Mouse (Mus musculus) neural tube, embryonic 15.5 days (tissue): Measurements from ENCODE around the gene Tmprss9. TPM values are rescaled to one million over a fixed set of nuclear protein-coding genes. Genes with fewer than 3 reads are reported as not detected.

ENCODE experiments used
- ATAC-seq: fragments of 200-750 bp; cut with Nextera tagmentation; 2 replicates; pipeline ENCODE4 v1.8.0; 2017; ENCODE audit warnings: mild to moderate bottlenecking, moderate TSS enrichment, moderate library complexity; ENCODE audit not compliant: low FRiP score
- H3K27ac ChIP-seq: fragments of 300-500 bp; sonication (generic); replicated peaks from 2 replicates; pipeline ENCODE4 v1.5.1; 2015; ENCODE audit warnings: mild to moderate bottlenecking, inconsistent platforms
- H3K27me3 ChIP-seq: fragments of 300-500 bp; sonication (generic); replicated peaks from 2 replicates; pipeline ENCODE4 v1.6.1; 2015; ENCODE audit warnings: inconsistent platforms
- H3K36me3 ChIP-seq: fragments of 300-500 bp; sonication (generic); 2 replicates; pipeline ENCODE4 v1.6.1; 2015; ENCODE audit warnings: inconsistent platforms
- H3K4me1 ChIP-seq: fragments of 300-500 bp; sonication (generic); 2 replicates; pipeline ENCODE4 v1.6.1; 2015; ENCODE audit warnings: inconsistent platforms
- H3K4me2 ChIP-seq: fragments of 300-500 bp; sonication (generic); 2 replicates; pipeline ENCODE4 v1.6.1; 2015; ENCODE audit warnings: inconsistent platforms, mild to moderate bottlenecking, moderate library complexity
- H3K4me3 ChIP-seq: fragments of 300-500 bp; sonication (generic); replicated peaks from 2 replicates; pipeline ENCODE4 v1.5.1; 2015; ENCODE audit warnings: mild to moderate bottlenecking, inconsistent platforms
- H3K9ac ChIP-seq: fragments of 300-500 bp; sonication (generic); replicated peaks from 2 replicates; pipeline ENCODE4 v1.6.1; 2015; ENCODE audit warnings: mild to moderate bottlenecking, inconsistent platforms
- H3K9me3 ChIP-seq: fragments of 300-500 bp; sonication (generic); replicated peaks from 2 replicates; pipeline ENCODE4 v1.6.1; 2016; ENCODE audit warnings: inconsistent platforms
- WGBS: fragments of 180-500 bp; shearing (Covaris S2); methylation state at CpG from one replicate; pipeline ENCODE4 v1.1.7; 2015; ENCODE audit warnings: mixed read lengths; 5-methylcytosine and 5-hydroxymethylcytosine counted together
- polyA plus RNA-seq: library from polyadenylated mRNA; unstranded; fragments of >200 nt; fragmentation: Nextera tagmentation; extraction: Ambion mirVana; gene quantifications from 2 replicates; pipeline ENCODE4 v1.2.1, GENCODE M21; 2015

Tmprss9 gene
- polyA plus RNA-seq, 1 experiment from 2014 or later = 0.35 TPM

DNA sequence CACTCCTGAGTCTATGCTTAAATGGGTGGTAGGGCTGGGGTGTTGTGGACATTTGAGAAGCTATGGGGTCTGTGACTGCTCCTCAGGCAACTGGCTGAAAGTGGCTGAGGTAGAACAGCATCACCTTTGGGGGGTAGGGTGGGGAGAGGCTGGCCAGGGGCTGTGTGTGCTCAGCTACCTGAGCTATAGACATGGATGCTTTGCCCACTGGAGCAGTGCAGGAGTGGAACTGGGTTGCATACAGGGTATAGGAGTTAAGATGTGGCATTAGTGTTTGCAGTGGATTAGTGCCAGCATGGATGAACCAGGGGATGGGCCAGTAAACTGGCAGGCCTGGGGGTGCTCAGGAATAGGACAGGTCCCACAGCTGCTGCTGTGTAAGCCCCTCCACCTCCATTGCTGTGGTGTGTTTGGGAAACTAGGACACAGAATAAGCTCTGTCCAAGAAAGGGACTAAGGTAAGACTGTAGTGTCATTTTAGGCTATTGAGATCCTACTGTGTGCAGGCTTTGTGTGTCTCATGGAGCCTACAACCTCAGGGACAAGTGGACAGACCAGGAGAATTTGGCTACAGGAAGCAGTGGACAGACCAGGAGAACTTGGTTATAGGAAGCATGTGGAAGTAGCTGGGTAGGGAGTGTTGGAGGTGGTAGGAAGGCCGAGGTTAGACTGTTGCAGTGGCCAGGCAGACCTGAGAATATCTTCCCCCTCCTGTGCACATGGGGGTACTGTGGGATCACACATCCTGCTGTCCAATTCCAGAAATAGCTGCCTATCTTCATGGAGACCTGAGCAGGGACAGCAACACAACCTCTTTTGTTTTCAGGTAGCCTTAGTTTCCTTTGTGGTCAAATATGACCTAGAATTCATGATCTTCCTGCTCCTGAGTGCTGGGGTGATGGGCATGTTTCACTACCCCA, 42.0 kb upstream of the Tmprss9 start:
- H3K4me2 ChIP-seq = no peak overlapping the region
- peaks cover 39% of the 10 kb centered on the region for H3K4me1 ChIP-seq
- no peak overlapping the region for H3K9ac ChIP-seq
- peaks cover 16% of the 10 kb centered on the region for H3K27me3 ChIP-seq
- 75% methylated on average over 1 of the region's 1 CpGs for WGBS
- H3K9me3 ChIP-seq = no peaks in the 10 kb centered on the region
- H3K4me3 ChIP-seq = no peak overlapping the region
- no peak overlapping the region for H3K27ac ChIP-seq
- H3K36me3 ChIP-seq = peaks cover 35% of the 10 kb centered on the region
- ATAC-seq = no peak

DNA sequence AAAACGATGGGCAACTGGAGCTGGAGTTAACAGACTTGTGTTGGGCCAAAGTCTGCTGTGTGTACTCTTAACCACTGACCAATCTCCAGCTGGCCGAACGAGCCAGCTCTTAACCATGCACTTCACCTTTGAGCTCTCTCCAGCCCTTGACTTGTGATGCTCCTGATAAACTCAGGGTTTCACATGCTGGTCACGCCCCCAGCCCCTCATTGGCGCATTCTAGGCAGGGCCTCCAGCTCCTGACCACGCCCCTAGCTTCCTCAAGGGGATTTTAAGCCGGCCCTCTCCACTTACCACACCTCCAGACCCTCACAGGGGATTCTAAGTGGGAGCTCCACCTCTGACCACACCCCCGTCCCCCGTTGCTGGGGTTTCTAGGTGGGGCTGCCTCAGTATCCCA, 40.5 kb upstream of the Tmprss9 start:
- no peaks in the 10 kb centered on the region for H3K9me3 ChIP-seq
- H3K27me3 ChIP-seq = peaks cover 30% of the 10 kb centered on the region
- no peak overlapping the region for H3K9ac ChIP-seq
- H3K36me3 ChIP-seq = peaks cover 40% of the 10 kb centered on the region
- ATAC-seq = no peak
- peaks cover 39% of the 10 kb centered on the region for H3K4me1 ChIP-seq
- H3K4me3 ChIP-seq = no peak overlapping the region
- WGBS = 4% methylated on average over 9 of the region's 9 CpGs
- no peak overlapping the region for H3K27ac ChIP-seq
- no peak overlapping the region for H3K4me2 ChIP-seq

DNA sequence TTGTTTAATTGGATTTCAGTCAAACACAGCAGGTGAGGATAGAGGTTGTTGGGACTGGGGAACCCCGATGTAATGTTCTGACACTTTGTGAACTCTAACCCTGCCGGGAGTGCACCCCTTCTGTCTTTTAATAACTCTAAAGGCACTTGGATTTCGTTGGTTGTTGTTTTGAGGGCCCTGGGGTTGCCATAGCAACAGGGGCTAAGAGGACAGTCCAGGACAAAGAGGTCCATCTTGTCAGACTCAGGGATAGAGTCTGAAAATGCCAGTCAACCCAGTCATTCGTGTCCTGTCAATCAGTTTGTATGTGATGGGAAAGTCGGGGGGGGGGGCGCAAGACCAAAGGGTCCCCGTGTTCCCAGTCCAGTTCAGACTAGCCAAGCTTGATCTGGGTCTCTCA, 38.8 kb upstream of the Tmprss9 start:
- peaks cover 34% of the 10 kb centered on the region for H3K4me1 ChIP-seq
- no peak overlapping the region for H3K4me3 ChIP-seq
- peaks cover 44% of the 10 kb centered on the region for H3K27me3 ChIP-seq
- no peak for ATAC-seq
- no peak overlapping the region for H3K27ac ChIP-seq
- H3K9ac ChIP-seq = no peak overlapping the region
- H3K4me2 ChIP-seq = no peak overlapping the region
- no peaks in the 10 kb centered on the region for H3K9me3 ChIP-seq
- peaks cover 40% of the 10 kb centered on the region for H3K36me3 ChIP-seq
- 61% methylated on average over 7 of the region's 7 CpGs for WGBS

DNA sequence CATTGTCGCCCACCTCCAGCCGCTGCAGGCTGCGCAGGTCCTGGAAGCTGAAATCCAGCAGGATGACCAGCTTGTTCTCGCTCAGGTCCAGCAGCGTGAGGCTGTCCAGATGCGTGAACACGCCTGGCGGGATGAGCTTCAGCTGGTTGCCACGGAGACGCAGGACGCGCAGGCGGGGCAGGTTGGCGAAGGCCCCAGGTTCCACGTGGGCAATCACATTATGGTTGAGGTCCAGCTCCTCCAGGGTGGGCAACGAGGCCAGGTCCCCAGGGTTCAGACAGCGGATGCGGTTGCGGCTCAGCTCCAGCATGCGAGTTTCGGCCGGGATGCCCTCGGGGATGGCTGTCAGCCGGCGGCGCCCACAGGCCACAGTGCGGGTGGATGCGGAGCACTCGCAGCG, 36.0 kb upstream of the Tmprss9 start:
- Histone ChIP-seq H3K9ac (no peak overlapping the region), H3K9me3 (no peaks in the 10 kb centered on the region), H3K4me2 (no peak overlapping the region), H3K4me3 (no peak overlapping the region), H3K4me1 (peaks cover 12% of the 10 kb centered on the region), H3K27me3 (peaks cover 44% of the 10 kb centered on the region), H3K36me3 (peaks cover 24% of the 10 kb centered on the region), H3K27ac (no peak overlapping the region)
- 48% methylated on average over 30 of the region's 30 CpGs for WGBS
- ATAC-seq = no peak

DNA sequence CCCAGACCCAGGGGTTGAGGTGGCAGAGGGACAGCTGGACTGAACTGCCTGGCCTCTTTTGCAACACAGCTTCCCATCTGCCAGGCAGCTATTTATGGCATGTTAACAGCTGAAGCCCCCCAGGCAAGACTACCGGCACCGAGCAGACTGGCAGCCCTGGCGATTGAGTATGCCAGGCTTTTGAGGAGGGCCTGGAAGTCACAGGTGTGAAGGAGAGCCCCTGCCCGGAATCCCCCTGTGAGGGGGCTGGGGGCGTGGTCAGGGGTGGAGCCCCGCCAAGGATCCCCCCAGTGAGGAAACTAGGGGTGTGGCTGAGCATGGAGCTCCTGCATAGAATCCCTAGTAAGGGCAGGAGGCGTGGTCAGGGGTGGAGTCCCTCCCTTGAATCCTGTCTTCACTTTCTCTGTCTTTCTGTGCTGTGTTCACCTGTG, 34.7 kb upstream of the Tmprss9 start:
- Histone ChIP-seq H3K4me2 (no peak overlapping the region), H3K27me3 (peaks cover 45% of the 10 kb centered on the region), H3K9ac (no peak overlapping the region), H3K36me3 (peaks cover 19% of the 10 kb centered on the region), H3K27ac (no peak overlapping the region), H3K4me1 (peaks cover 8% of the 10 kb centered on the region; the same call in 1 of the 2 replicates), H3K9me3 (no peaks in the 10 kb centered on the region), H3K4me3 (no peak overlapping the region)
- 45% methylated on average over 7 of the region's 7 CpGs for WGBS
- ATAC-seq = no peak

DNA sequence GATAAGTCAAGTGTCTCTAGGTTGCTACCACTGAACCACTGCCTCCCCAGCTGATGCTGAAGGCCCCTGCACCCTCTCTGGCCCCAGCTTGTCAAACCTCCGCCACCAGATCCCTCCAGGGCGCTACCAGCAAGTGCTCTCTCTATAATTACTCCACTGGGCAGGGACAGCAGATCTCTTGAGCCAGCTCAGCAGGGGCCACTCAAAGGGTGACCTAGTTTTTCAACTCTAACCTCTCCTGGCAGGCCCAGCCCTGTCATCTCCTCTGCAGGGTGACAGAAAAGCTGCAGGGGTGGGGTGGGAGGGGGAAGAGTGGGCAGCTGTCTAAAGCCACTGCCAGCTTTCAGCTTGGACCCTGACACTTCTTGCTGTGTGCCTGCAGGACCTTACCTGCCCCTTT, 33.8 kb upstream of the Tmprss9 start:
- Histone ChIP-seq H3K36me3 (peaks cover 19% of the 10 kb centered on the region), H3K4me1 (peaks cover 14% of the 10 kb centered on the region; the same call in 1 of the 2 replicates), H3K9me3 (no peaks in the 10 kb centered on the region), H3K27ac (no peak overlapping the region), H3K27me3 (peaks cover 54% of the 10 kb centered on the region), H3K4me2 (no peak overlapping the region), H3K4me3 (no peak overlapping the region), H3K9ac (no peak overlapping the region)
- WGBS = 11% methylated on average over 2 of the region's 2 CpGs
- no peak for ATAC-seq

DNA sequence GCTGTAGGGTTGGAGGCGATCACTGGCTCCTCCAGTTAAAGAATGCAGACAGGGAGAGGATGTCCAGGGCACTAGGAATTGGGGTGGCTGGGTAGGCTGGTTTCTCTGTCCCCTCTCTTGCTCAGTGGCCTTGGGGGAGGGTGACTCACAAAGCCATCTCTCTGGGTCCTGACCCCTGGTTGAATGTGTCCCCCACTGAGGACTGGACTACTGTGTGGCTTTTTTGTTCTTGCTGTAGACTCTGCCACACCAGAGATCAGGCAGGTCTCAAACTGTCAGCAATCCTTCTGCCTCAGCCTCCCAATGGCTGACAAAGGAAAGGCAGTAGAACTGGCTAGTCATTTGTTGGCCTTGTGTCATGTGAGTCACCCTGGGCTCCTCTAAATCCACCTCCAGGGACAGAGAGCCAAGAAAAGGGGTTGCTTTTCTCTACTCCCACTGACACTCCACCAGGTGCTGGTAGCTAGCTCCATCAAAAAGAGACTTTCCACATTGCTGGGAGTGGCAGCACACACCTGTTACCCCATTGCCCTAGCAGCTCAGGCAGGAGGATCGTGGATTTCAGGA, 33.2 kb upstream of the Tmprss9 start:
- Histone ChIP-seq H3K27me3 (peaks cover 56% of the 10 kb centered on the region), H3K27ac (no peak overlapping the region), H3K4me2 (no peak overlapping the region), H3K36me3 (peaks cover 16% of the 10 kb centered on the region), H3K4me1 (peaks cover 20% of the 10 kb centered on the region), H3K9ac (no peak overlapping the region), H3K4me3 (no peak overlapping the region), H3K9me3 (no peaks in the 10 kb centered on the region)
- WGBS = 70% methylated on average over 2 of the region's 2 CpGs
- ATAC-seq = no peak

DNA sequence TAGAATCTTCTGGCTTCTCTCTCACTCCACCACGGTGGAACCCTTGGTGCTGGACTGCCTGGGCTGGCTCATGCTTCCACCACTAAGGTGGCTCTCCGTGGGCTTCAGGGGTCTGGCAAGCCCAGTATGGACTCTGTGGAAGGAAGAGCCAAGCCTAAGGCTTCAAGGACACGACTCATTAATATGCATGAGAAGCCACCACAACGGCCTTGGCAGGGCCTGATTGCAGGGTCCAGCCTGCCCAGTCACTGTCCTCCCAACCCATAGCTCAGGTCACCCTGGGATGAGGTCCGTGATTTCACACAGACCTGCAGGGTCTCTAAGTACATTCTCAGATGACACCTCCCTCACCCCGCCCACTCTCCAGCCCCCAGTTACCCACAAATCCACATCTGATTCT, 31.8 kb upstream of the Tmprss9 start:
- WGBS = 62% methylated on average over 6 of the region's 6 CpGs
- H3K27ac ChIP-seq = no peak overlapping the region
- no peak for ATAC-seq
- H3K4me1 ChIP-seq = peaks cover 30% of the 10 kb centered on the region
- no peak overlapping the region for H3K4me3 ChIP-seq
- peaks cover 3% of the 10 kb centered on the region; the same call in 1 of the 2 replicates for H3K36me3 ChIP-seq
- peaks cover 55% of the 10 kb centered on the region for H3K27me3 ChIP-seq
- H3K4me2 ChIP-seq = no peak overlapping the region
- H3K9ac ChIP-seq = 0 out of 2 replicates have a peak overlapping the region, but pooled peaks have one; percentile 2
- no peaks in the 10 kb centered on the region for H3K9me3 ChIP-seq

DNA sequence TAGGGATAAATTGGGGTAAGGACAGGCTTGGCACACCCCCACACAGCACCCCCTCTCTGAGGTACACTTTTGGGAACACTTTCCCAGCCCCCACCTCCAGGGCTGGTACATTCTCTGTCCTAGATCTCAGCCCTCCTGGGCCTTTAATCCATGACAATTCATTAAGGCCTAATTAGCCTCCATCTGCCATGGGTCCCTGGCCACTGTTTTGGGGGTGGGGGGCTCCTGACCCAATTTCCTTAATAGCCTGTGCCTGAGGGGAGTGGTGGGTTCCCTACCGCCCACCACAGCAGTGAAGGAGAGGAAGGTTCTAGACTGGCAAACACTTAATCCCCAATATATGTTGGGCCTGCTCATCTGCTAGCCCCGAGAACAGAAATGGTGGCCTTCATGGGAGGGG, 30.0 kb upstream of the Tmprss9 start:
- WGBS = 86% methylated on average over 2 of the region's 2 CpGs
- Histone ChIP-seq H3K9me3 (no peaks in the 10 kb centered on the region), H3K36me3 (no peaks in the 10 kb centered on the region), H3K9ac (no peak overlapping the region), H3K27me3 (peaks cover 48% of the 10 kb centered on the region), H3K4me3 (no peak overlapping the region), H3K4me1 (peaks cover 28% of the 10 kb centered on the region), H3K27ac (no peak overlapping the region), H3K4me2 (no peak overlapping the region)
- ATAC-seq = no peak

DNA sequence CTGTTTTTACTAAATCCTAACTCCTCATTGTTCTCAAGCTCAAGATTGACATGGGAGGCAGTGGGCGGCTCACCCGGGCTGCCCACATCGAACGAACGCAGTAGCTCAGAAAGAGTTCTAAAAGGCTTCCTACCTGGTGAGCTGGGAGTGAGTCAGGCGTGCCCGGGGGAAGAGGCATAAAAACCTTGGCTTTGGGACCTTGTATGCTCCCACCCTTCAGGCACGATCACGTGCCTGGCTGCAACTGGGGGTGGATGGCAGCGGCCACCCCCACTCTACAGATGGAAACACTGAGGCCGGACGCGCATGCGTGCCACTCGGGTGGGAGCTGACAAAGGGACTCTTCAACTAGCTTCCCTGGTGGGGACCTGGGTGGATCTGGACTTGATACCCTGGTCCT, 29.3 kb upstream of the Tmprss9 start:
- H3K9me3 ChIP-seq = no peaks in the 10 kb centered on the region
- no peak overlapping the region for H3K9ac ChIP-seq
- no peak for ATAC-seq
- H3K4me1 ChIP-seq = peaks cover 28% of the 10 kb centered on the region
- no peak overlapping the region for H3K27ac ChIP-seq
- peaks cover 41% of the 10 kb centered on the region for H3K27me3 ChIP-seq
- peak overlapping the region; percentile 59; the same call in 1 of the 2 replicates for H3K4me3 ChIP-seq
- no peaks in the 10 kb centered on the region for H3K36me3 ChIP-seq
- peak overlapping the region; percentile 77; the same call in 1 of the 2 replicates for H3K4me2 ChIP-seq
- 84% methylated on average over 15 of the region's 15 CpGs for WGBS

DNA sequence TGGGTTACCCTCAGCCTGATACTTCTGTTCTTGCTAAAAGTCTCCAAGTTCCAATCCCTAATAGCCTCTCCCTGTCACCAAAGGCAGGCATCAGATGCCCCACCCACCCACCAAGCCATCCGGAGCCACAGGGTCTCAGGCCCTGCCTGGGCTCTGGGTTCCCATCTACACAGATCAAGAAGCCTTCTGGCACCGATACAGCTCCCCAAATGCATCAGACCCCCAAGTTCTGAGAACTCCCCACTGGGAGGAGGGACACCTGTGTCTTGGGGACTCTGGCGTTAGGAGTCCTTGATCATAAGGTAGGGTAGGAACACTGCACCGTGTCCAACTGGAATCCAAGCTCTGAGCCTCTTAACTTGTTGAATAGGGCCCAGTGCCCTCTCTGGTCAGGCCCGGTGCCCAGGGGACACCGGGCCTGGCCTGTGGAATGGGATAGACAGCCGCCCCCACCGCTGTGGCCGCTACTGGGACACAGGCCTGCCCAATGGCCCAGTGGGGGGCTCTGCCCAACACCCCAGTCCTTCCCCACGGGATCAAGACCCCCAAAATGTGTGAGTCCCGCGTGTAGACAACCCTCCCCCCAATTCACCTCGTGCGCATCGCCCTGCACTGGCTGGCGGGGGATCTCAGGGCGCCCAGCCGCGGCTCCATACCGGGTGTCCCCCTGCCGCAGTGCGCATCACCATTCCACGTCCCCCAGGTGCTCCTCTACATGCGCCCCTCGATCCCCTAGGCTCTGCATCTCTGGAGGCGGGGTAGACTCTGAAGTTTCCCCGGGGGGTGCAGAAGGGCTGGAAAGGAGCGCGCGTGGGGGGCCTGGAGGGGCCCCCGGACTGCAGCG, 28.3 kb upstream of the Tmprss9 start:
- no peak overlapping the region for H3K27ac ChIP-seq
- H3K9ac ChIP-seq = peak overlapping the region; percentile 64
- peak overlapping the region; percentile 59 for H3K4me3 ChIP-seq
- WGBS = 8% methylated on average over 32 of the region's 32 CpGs
- H3K27me3 ChIP-seq = peaks cover 39% of the 10 kb centered on the region
- no peaks in the 10 kb centered on the region for H3K36me3 ChIP-seq
- peaks cover 28% of the 10 kb centered on the region for H3K4me1 ChIP-seq
- H3K4me2 ChIP-seq = peak overlapping the region; percentile 77
- ATAC-seq = peak; percentile 40
- H3K9me3 ChIP-seq = no peaks in the 10 kb centered on the region
